ENCODE assay signal across 13 mouse cellular contexts in genomic region chr10:44601550-44601949, GRCm38 (mm10).
"Had no signal": no experiment of that assay in that cellular context is flagged by ENCODE, and none has a peak within 500 bp of the region (broad histone marks: within the 10 kb centered on the region; RNA-seq: fewer than 3 reads in every experiment).

No protein-coding gene starts in this region.

- H3K4me1 ChIP-seq: liver, embryonic 13.5 days had no signal

- H3K27ac ChIP-seq: layer of hippocampus, adult 2 months; limb, embryonic 12.5 days; liver, embryonic 13.5 days; midbrain, embryonic 10.5 days; neural tube, embryonic 12.5 days had no signal

- DNase-seq: kidney, adult 18-20 months; kidney, postnatal 10 days; kidney, postnatal 4 days; liver; liver, embryonic 13.5 days; liver, postnatal 0 days; midbrain, embryonic 14.5 days; spleen, adult 18-20 months; thymus, postnatal 4 days had no signal

- ATAC-seq: liver, postnatal 0 days had no signal

- H3K9me3 ChIP-seq: limb, embryonic 12.5 days; liver, embryonic 13.5 days; midbrain, embryonic 10.5 days; neural tube, embryonic 12.5 days had no signal

- H3K4me2 ChIP-seq: limb, embryonic 12.5 days; liver, embryonic 13.5 days; neural tube, embryonic 12.5 days had no signal

- H3K4me3 ChIP-seq: layer of hippocampus, adult 2 months; limb, embryonic 12.5 days; liver, embryonic 13.5 days; midbrain, embryonic 10.5 days; neural tube, embryonic 12.5 days had no signal

- H3K9ac ChIP-seq: limb, embryonic 12.5 days; liver, embryonic 13.5 days; liver, postnatal 0 days; neural tube, embryonic 12.5 days had no signal

- H3K27me3 ChIP-seq: liver, embryonic 13.5 days; neural tube, embryonic 12.5 days had no signal

- H3K36me3 ChIP-seq: limb, embryonic 12.5 days; liver, embryonic 13.5 days; midbrain, embryonic 10.5 days; neural tube, embryonic 12.5 days had no signal
